Mouse (Mus musculus): Measurements from ENCODE around the gene Krt7. TPM values are rescaled to one million over a fixed set of nuclear protein-coding genes. Genes with fewer than 3 reads are reported as not detected.

Gene Krt7
- total and polyA plus RNA-seq, 3 experiments: 0.55 to 2.5 (median 0.81) TPM

- Histone ChIP-seq H3K4me2 (ENCODE audit: insufficient read depth, low read depth, poor library complexity, severe bottlenecking) (peak overlapping the region; percentile 37), H3K36me3 (replicated peaks in 1 of 2; ENCODE audit: control insufficient read depth in 1 of 2, insufficient read depth in 1 of 2, low read length in 1 of 2) (no peaks in the 10 kb centered on the region)
- dilution Hi-C loops (cut with MboI; ENCODE audit: extremely low pct_ligation_motif_present, extremely low pct_unique_long_range_greater_than_20kb, low sequenced_read_pairs): no loop called here
Observed at GRCm38 (mm10) chr15:101414807-101415565, 4.1 kb downstream of the Krt7 start.

GRCm38 (mm10) chr15:101418950-101419349 lies 8.1 kb downstream of the Krt7 start:
- peaks cover 25 to 45% of the 10 kb centered on the region in 2 experiments for H3K4me1 ChIP-seq (ENCODE audit: control insufficient read depth in 1 of 2, insufficient read depth in 2 of 2)
- TF ChIP-seq TCF12 (IDR thresholded peaks at IDR 0.05; ENCODE audit: low read depth, low read length): peak; percentile 73; the same call in 1 of the 2 replicates
- TF ChIP-seq ELF1 (IDR thresholded peaks at IDR 0.05; ENCODE audit: low read depth, low read length): no peak
- TF ChIP-seq EP300 (IDR thresholded peaks at IDR 0.05; ENCODE audit: low read length): peak; percentile 81
- TF ChIP-seq POLR2AphosphoS2 (IDR thresholded peaks at IDR 0.05; ENCODE audit: low read depth, low read length): no peak
- peak; percentile 58 for TF ChIP-seq BHLHE40 (IDR thresholded peaks at IDR 0.05; ENCODE audit: low read depth, low read length)
- no peak for TF ChIP-seq PAX5 (IDR thresholded peaks at IDR 0.05; ENCODE audit: low read length)
- TF ChIP-seq MEF2A (IDR thresholded peaks at IDR 0.05; ENCODE audit: borderline replicate concordance, low read depth, low read length): peak; percentile 54; the same call in 1 of the 2 replicates
- peak; percentile 44; the same call in 1 of the 2 replicates for TF ChIP-seq MYC (IDR thresholded peaks at IDR 0.05; ENCODE audit: low read depth, low read length)
- TF ChIP-seq JUND (conservative IDR thresholded peaks at IDR 0.05; ENCODE audit: low read depth, low read length): 0 out of 2 replicates have a peak, but pooled peaks have one; percentile 10
- peak; percentile 47 for TF ChIP-seq USF2 (conservative IDR thresholded peaks at IDR 0.05; ENCODE audit: low read depth, low read length)
- peak; percentile 57 for TF ChIP-seq IRF4 (IDR thresholded peaks at IDR 0.05; ENCODE audit: low read depth, low read length)
- peak; percentile 95 for TF ChIP-seq ETS1 (conservative IDR thresholded peaks at IDR 0.05; ENCODE audit: low read depth, low read length)
- TF ChIP-seq USF1 (IDR thresholded peaks at IDR 0.05; ENCODE audit: low read depth, low read length): peak; percentile 52
- peak; percentile 83 for TF ChIP-seq MAX (IDR thresholded peaks at IDR 0.05; ENCODE audit: low read length)
- no peak for TF ChIP-seq SMC3 (IDR thresholded peaks at IDR 0.05; ENCODE audit: low read depth, low read length)
- no peak for TF ChIP-seq ZNF384 (IDR thresholded peaks at IDR 0.05; ENCODE audit: low read depth, low read length)
- TF ChIP-seq CHD1 (IDR thresholded peaks at IDR 0.05; ENCODE audit: low read depth, low read length): no peak
- TF ChIP-seq MXI1 (IDR thresholded peaks at IDR 0.05; ENCODE audit: low read depth, low read length): peak; percentile 93
- TF ChIP-seq MAFK (IDR thresholded peaks at IDR 0.05; ENCODE audit: insufficient replicate concordance, low read length): no peak
- peak; percentile 75; the same call in 1 of the 2 replicates for TF ChIP-seq TBP (conservative IDR thresholded peaks at IDR 0.05; ENCODE audit: low read depth, low read length)
- TF ChIP-seq NRF1 (IDR thresholded peaks at IDR 0.05; ENCODE audit: low read depth, low read length): no peak
- TF ChIP-seq SIN3A (IDR thresholded peaks at IDR 0.05; ENCODE audit: low read length): peak; percentile 93
- H3K36me3 ChIP-seq (replicated peaks in 1 of 2; ENCODE audit: control insufficient read depth in 1 of 2, insufficient read depth in 1 of 2, low read length in 1 of 2): no peaks in the 10 kb centered on the region
- no peak overlapping the region for H3K4me2 ChIP-seq (ENCODE audit: insufficient read depth, low read depth, poor library complexity, severe bottlenecking)
- H3K9me3 ChIP-seq (replicated peaks; ENCODE audit: low read length): no peaks in the 10 kb centered on the region
- dilution Hi-C loops (cut with MboI; ENCODE audit: extremely low pct_ligation_motif_present, extremely low pct_unique_long_range_greater_than_20kb, low sequenced_read_pairs): no loop called here
- in situ Hi-C loops (cut with MboI; ENCODE audit: low pct_ligation_motif_present, low pct_unique_long_range_greater_than_20kb, low sequenced_read_pairs): no loop called here
- no peak overlapping the region for H3K27ac ChIP-seq (ENCODE audit: insufficient read depth, low read depth)
- peaks cover 13% of the 10 kb centered on the region for H3K27me3 ChIP-seq (replicated peaks)
- H3K9ac ChIP-seq (ENCODE audit: insufficient read depth, low read depth): no peak overlapping the region
- DNase-seq (ENCODE audit: extremely low read depth): peak; percentile 60
- H3K79me2 ChIP-seq (replicated peaks; ENCODE audit: control insufficient read depth, extremely low read depth, insufficient read depth, poor library complexity, severe bottlenecking): no peaks in the 10 kb centered on the region
- H3K4me3 ChIP-seq (replicated peaks in 1 of 3; ENCODE audit: low read depth in 2 of 3, low read length in 2 of 3, poor library complexity in 1 of 3): no peak overlapping the region

More at GRCm38 (mm10) chr15:101414807-101415565, 4.1 kb downstream of the Krt7 start:
- H3K9me3 ChIP-seq (replicated peaks; ENCODE audit: low read length): no peaks in the 10 kb centered on the region
- in situ Hi-C loops (cut with MboI; ENCODE audit: low pct_ligation_motif_present, low pct_unique_long_range_greater_than_20kb, low sequenced_read_pairs): no loop called here
- peak; percentile 35 for DNase-seq (ENCODE audit: extremely low read depth)
- H3K79me2 ChIP-seq (replicated peaks; ENCODE audit: control insufficient read depth, extremely low read depth, insufficient read depth, poor library complexity, severe bottlenecking): no peaks in the 10 kb centered on the region
- H3K4me3 ChIP-seq (replicated peaks in 1 of 3; ENCODE audit: low read depth in 2 of 3, low read length in 2 of 3, poor library complexity in 1 of 3): peak overlapping the region in 1 of 3 experiments; percentile 6
- H3K27me3 ChIP-seq (replicated peaks): peaks cover 6% of the 10 kb centered on the region
- peaks cover 35 to 67% of the 10 kb centered on the region in 2 experiments for H3K4me1 ChIP-seq (ENCODE audit: control insufficient read depth in 1 of 2, insufficient read depth in 2 of 2)
- H3K27ac ChIP-seq (ENCODE audit: insufficient read depth, low read depth): no peak overlapping the region
- TF ChIP-seq GABPA (IDR thresholded peaks at IDR 0.05; ENCODE audit: insufficient replicate concordance, low read depth, low read length) (no peak), MAZ (IDR thresholded peaks at IDR 0.05; ENCODE audit: low read depth, low read length) (no peak), ETS1 (conservative IDR thresholded peaks at IDR 0.05; ENCODE audit: low read depth, low read length) (no peak), ZKSCAN1 (IDR thresholded peaks at IDR 0.05; ENCODE audit: borderline replicate concordance, low read depth, low read length) (no peak), ZMIZ1 (IDR thresholded peaks at IDR 0.05; ENCODE audit: low read depth, low read length) (no peak), TBP (conservative IDR thresholded peaks at IDR 0.05; ENCODE audit: low read depth, low read length) (no peak), CTCF (conservative IDR thresholded peaks at IDR 0.05 in 1 of 2, IDR thresholded peaks at IDR 0.05 in 1 of 2; ENCODE audit: low read depth in 2 of 2, low read length in 2 of 2) (no peak), MEF2A (IDR thresholded peaks at IDR 0.05; ENCODE audit: borderline replicate concordance, low read depth, low read length) (no peak), USF2 (conservative IDR thresholded peaks at IDR 0.05; ENCODE audit: low read depth, low read length) (no peak), BHLHE40 (IDR thresholded peaks at IDR 0.05; ENCODE audit: low read depth, low read length) (no peak), SMC3 (IDR thresholded peaks at IDR 0.05; ENCODE audit: low read depth, low read length) (no peak)
- H3K9ac ChIP-seq (ENCODE audit: insufficient read depth, low read depth): no peak overlapping the region
